Mouse (Mus musculus): ENCODE measurements at regions not wholly inside any gene's neighbourhood (a gene's known extent, or its start where the extent isn't known, plus 50 kb on each side); places are given as distances from the start of the nearest gene placed in this dataset.

GRCm38 (mm10) chr12:109517764-109518163, 65.1 kb downstream of the Dlk1 start:
- no peak for TF ChIP-seq HCFC1 (IDR thresholded peaks at IDR 0.05; ENCODE audit: borderline replicate concordance, insufficient read depth, low read length)
- no peak for TF ChIP-seq CHD2 (IDR thresholded peaks at IDR 0.05; ENCODE audit: low read depth, low read length)
- no peak for TF ChIP-seq ZC3H11A (IDR thresholded peaks at IDR 0.05; ENCODE audit: borderline replicate concordance, low read depth, low read length)
- no peak for TF ChIP-seq ZNF384 (IDR thresholded peaks at IDR 0.05; ENCODE audit: low read depth, low read length)
